Mouse (Mus musculus) skeletal muscle tissue, adult 2 months (tissue): ENCODE data around the gene Sptbn1.
"Not testable (repeated sequence)": the region's sequence is repeated elsewhere in the genome, so short reads cannot be mapped to it uniquely, and the experiment has no call there.

Source experiments
- DNase-seq: peaks from one replicate; pipeline ENCODE4 v3.0.0-alpha.2; 2012; ENCODE audit warnings: low read depth, low spot score

Sptbn1 gene

DNA sequence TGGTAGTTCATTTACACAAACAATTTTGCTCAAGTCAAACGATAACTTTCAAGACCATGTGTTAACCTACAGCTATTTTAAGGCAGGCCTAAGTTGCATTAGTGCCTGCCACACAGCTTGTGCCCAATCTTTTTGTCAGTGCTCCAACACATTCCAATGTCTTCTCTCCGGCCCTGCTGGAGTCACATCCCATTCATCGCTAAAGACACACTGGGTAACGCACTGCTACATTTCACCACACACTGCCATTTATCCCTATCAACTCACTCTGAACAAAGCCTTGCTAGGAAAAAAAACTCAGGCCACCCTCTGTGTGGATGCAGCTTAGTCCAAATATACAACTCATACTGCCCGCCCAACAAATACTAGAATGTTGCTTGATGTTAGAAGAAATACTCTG lies 11.5 kb downstream of the Sptbn1 start:
- no peak for DNase-seq

DNA sequence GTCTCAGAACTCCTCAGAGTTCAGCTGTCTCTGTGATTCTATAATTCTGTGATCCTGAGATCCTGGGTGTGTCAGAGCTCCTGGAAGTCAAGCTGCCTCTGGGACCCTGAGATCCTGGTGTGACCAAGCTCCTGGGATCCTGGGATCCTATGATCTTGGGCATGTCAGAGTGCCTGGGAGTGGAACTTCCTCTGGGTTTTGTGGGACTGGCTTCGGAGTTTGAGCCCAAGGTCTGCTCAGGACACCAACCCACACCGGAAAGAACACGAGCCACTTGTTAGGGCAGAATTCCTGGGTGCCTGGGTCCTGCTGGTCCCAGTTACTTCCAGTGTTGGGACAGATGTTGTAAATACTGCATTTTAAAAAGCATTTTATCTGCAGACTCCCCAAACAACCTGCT lies 12.8 kb downstream of the Sptbn1 start:
- not testable (repeated sequence) for DNase-seq

GRCm38 (mm10) chr11:30251294-30251904 lies 16.6 kb downstream of the Sptbn1 start:
- DNase-seq: no peak

- no peak for DNase-seq
Observed at GRCm38 (mm10) chr11:30249452-30250016, 18.4 kb downstream of the Sptbn1 start.

DNA sequence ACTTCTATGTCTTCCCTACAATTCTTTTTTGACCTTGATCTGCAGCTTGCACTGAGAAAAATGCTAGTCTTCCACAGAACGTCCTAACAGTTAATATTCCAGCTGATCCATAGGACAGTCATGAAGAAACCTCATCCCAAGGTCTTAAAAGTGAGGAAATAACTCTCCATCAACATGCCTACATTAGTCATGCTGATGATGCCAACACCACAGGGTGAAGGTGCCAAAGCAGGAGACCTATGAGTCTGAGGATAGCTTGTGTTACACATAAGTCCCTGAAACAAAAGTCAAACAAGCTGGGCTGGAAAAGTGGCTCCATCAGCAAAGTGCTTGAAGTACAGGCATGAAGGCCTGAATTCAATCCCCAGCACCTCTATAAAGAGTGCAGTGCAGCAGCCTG lies 20.9 kb downstream of the Sptbn1 start:
- no peak for DNase-seq

- no peak for DNase-seq
Observed at GRCm38 (mm10) chr11:30246161-30246560, 21.8 kb downstream of the Sptbn1 start.

GRCm38 (mm10) chr11:30244172-30244571 lies 23.8 kb downstream of the Sptbn1 start:
- DNase-seq: no peak

- DNase-seq: peak; percentile 79
Observed at GRCm38 (mm10) chr11:30243591-30243990, 24.4 kb downstream of the Sptbn1 start.

DNA sequence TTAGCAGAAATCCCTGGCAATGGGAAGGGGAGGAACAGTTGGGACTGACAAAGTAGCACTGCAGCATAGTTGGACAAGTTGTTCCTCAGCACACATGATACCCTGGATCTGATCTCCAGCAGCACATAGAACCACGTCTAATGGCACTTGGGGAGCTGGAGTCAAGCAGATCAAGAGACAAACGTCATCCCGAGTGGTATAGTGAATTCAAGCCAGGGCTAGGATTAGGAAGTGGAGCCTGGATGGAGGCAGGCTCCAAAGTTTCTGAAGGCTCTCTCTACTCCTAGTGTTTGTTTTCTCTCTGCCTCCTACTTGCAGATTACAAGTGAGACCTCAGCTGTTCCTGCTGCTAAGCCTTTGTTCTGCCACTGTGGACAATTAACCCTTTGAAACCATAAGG lies 27.1 kb downstream of the Sptbn1 start:
- peak; percentile 23 for DNase-seq

GRCm38 (mm10) chr11:30237960-30238359 lies 30.0 kb downstream of the Sptbn1 start:
- DNase-seq: no peak

- DNase-seq: no peak
Observed at GRCm38 (mm10) chr11:30236681-30237242, 31.2 kb downstream of the Sptbn1 start.

- DNase-seq: no peak
Observed at GRCm38 (mm10) chr11:30235666-30236065, 32.3 kb downstream of the Sptbn1 start.

GRCm38 (mm10) chr11:30235218-30235617 lies 32.8 kb downstream of the Sptbn1 start:
- no peak for DNase-seq

DNA sequence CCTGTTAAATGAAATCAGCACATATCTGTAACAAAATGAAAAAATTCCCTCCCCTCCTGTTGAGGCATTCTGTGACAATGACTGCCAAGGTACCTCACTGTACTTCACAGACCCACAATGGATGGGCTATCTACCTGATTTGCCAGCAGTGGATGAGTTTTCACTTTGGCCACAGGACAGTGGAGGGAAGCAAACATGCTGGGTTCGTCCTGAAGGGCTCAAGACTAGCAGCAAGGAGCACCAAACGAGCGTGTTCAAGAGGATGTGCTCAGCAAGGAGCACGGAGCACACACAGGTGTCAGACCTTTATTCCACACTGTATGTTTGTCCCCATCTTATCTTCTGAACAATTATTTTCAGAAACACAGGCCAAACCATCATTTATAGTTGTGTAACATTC lies 34.0 kb downstream of the Sptbn1 start:
- no peak for DNase-seq

DNA sequence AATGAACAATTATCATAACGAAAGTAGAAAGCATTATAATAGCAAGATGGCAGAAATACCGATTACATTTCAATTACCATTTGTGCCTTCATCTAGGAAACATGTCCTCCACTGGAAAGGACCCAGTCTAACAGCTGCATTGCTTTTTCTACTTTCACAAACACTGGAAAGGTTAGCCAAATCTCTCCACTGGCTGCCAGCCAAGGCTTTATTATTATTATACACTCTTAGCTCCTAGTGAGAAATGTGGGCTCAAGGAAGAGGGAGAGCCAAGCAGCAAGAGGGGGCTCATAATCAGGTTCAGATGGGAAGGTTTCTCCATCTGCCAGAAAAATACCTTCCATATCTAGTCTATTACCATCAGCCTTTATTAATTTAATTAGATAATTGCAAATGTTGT lies 35.9 kb downstream of the Sptbn1 start:
- DNase-seq: peak; percentile 30

DNA sequence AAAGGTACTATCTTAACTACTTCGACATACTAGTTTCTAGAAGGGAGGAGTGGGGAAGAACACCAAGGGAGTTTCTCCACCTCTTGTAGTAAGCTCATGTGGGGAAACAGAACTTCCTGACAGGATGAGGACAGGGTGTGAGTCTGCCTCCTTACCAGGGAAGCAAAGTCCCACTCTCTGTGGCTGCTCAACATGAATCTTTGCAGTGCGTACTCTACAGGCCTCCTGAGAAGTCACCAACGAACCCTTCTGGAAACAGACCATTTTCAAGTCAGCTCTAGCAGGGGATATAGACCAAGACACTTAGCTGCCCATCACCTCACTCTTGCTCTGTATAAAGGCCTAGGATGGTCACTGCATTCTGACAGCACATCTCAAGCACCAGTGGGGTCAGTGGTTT lies 36.6 kb downstream of the Sptbn1 start:
- no peak for DNase-seq

DNA sequence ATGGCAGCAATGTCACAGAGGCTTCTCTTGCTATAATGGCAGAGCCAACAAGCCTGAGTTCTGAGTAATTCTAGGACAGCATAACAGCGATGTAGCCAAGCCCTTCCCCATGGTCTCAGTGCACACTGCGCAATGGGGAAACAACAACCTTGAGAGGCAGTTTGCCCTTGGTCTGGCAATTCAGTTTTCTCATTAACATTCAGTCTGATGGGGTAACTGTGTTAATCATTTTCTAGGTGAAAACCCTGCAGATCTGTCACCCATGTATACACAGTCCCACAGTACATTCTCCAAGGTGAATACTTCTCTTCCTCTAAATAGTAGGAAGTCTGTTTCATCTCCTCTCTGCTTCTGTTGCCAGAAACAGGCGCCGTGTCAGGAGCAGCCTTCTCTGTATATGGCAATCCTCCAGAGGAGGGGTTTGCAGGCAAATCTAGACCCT lies 37.6 kb downstream of the Sptbn1 start:
- DNase-seq: no peak

- DNase-seq: no peak
Observed at GRCm38 (mm10) chr11:30226756-30227155, 41.2 kb downstream of the Sptbn1 start.

DNA sequence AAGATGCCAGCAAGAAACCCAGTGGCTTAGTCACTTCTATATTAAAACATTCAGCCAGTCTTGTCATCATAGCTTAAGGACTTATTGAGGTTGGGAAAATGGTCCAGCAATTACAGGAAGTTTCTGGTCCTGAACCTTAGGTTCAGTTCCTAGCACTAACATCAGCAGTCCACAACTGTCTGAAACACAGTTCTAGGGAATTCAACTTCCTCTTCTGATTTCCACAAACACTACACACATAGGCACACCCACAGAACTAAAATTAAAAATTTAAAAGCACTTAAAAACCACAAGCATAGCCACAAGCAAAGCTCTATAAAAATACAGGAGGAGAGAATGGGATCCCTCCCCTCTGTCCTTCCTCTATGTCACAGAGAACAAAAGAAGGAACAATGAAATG lies 43.4 kb downstream of the Sptbn1 start:
- DNase-seq: no peak

DNA sequence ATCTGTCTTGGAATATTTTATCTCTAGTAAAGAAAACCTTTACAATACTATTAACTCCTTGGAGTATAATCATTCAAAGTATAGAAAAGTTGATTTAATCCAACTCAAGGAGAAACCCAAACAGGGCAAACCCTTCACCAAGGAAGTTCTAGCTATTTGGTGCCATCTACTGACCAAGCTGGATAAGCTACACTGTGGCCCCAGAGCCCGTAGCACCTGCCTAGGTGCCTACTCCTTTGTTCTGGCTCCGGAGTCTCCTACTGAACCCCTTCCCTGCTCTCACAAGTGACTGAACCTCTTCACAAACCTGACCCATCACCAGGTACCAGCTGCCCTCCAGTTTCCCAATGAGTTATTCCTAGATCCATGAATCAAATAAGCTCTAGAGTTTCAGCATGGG lies 45.3 kb downstream of the Sptbn1 start:
- no peak for DNase-seq

DNA sequence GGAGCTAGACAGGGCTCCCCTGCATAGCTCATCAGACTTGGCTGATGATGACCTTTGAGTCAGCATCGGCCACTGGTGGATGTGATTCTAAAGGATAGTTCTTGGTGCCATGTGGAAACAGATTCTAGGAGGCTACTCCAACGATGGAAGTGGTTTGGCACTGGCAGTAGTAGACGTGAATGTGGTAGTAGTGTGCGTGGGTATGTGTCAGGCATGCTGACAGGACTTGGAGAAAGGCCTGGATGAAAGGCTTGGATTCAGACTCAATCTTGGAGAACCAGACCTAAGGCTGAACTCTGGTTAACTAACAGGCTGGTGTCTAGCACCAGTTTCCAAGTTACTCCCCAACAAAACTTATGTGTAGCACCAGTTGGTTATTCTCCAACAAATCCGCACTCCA lies 46.9 kb downstream of the Sptbn1 start:
- DNase-seq: no peak

DNA sequence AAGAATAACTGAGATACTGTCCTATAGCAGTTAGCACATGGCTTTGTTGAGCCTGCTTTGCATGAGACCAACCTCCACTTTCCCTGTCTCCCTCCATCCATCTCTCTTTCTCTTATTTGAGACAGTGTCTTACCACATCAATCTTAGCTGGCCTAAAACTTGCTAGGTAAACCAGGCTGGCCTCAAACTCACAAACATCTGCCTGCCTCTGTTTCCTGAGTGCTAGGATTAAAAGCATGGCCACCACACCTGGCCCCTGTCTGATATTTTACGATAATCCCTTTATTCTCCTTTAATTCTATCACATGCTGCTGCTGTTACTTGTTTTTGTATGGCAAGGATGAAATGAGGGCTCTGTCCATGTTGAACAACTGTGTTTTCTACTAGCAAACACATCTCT lies 49.6 kb downstream of the Sptbn1 start:
- DNase-seq: no peak

GRCm38 (mm10) chr11:30217496-30217895 lies 50.5 kb downstream of the Sptbn1 start:
- no peak for DNase-seq
